Comparison of ENCODE assay signal across 11 mouse cellular contexts in genomic region chr8:106185628-106186270, GRCm38 (mm10). TPM values are rescaled to one million over a fixed set of nuclear protein-coding genes. Genes with fewer than 3 reads are reported as not detected.
DNase-seq lines count a peak whose midpoint lies in the region; ATAC-seq and TF ChIP-seq lines count a peak whose summit lies in the region.
"Had no signal": no experiment of that assay in that cellular context is flagged by ENCODE, and none has a peak within 500 bp of the region (broad histone marks: within the 10 kb centered on the region; RNA-seq: fewer than 3 reads in every experiment).

No protein-coding gene starts in this region.

- 57% methylated on average over 8 of the region's 8 CpGs for WGBS in kidney, embryonic 15.5 days
- WGBS in lung, postnatal 0 days: 76% methylated on average over 8 of the region's 8 CpGs
- WGBS in hindbrain, embryonic 16.5 days: 80% methylated on average over 8 of the region's 8 CpGs

- no peaks in the 10 kb centered on the region for H3K27me3 ChIP-seq in kidney, embryonic 15.5 days
- no peaks in the 10 kb centered on the region for H3K27me3 ChIP-seq in lung, postnatal 0 days (replicated peaks; ENCODE audit: insufficient read depth, low read length)
- no peaks in the 10 kb centered on the region for H3K27me3 ChIP-seq in hindbrain, embryonic 16.5 days (replicated peaks; ENCODE audit: control insufficient read depth, insufficient read depth, low read length)
- H3K27me3 ChIP-seq: neural tube, embryonic 13.5 days had no signal

- H3K4me2 ChIP-seq in kidney, embryonic 15.5 days: no peak overlapping the region
- H3K4me2 ChIP-seq in lung, postnatal 0 days (replicated peaks; ENCODE audit: low read depth, low read length): no peak overlapping the region
- H3K4me2 ChIP-seq in hindbrain, embryonic 16.5 days (ENCODE audit: low read length): no peak overlapping the region
- H3K4me2 ChIP-seq: lung, embryonic 14.5 days; neural tube, embryonic 13.5 days had no signal

- peak overlapping the region; percentile 61 for H3K27ac ChIP-seq in kidney, embryonic 15.5 days
- no peak overlapping the region for H3K27ac ChIP-seq in lung, postnatal 0 days (ENCODE audit: low read length)
- no peak overlapping the region for H3K27ac ChIP-seq in hindbrain, embryonic 16.5 days (ENCODE audit: low read depth, low read length)
- H3K27ac ChIP-seq: neural tube, embryonic 13.5 days had no signal

- no peaks in the 10 kb centered on the region for H3K9me3 ChIP-seq in kidney, embryonic 15.5 days (replicated peaks)
- no peaks in the 10 kb centered on the region for H3K9me3 ChIP-seq in lung, postnatal 0 days (ENCODE audit: low read length)
- H3K9me3 ChIP-seq in hindbrain, embryonic 16.5 days (ENCODE audit: control insufficient read depth, low read length): no peaks in the 10 kb centered on the region
- H3K9me3 ChIP-seq: neural tube, embryonic 13.5 days had no signal

- no peak for TF ChIP-seq CTCF in lung, postnatal 0 days (IDR thresholded peaks at IDR 0.05)

- no peak overlapping the region for H3K4me3 ChIP-seq in kidney, embryonic 15.5 days (replicated peaks)
- no peak overlapping the region for H3K4me3 ChIP-seq in lung, postnatal 0 days (ENCODE audit: low read depth, low read length)
- H3K4me3 ChIP-seq in hindbrain, embryonic 16.5 days (ENCODE audit: low read length): no peak overlapping the region
- H3K4me3 ChIP-seq: erythroblast, embryonic 14.5 days; neural tube, embryonic 13.5 days had no signal

- no peak for ATAC-seq in kidney, embryonic 15.5 days (replicated peaks; ENCODE audit: low FRiP score)
- ATAC-seq in lung, postnatal 0 days: peak; percentile 25; the same call in 1 of the 2 replicates
- ATAC-seq in hindbrain, embryonic 16.5 days: no peak

- no peak for TF ChIP-seq EP300 in lung, postnatal 0 days (IDR thresholded peaks at IDR 0.05)

- no peak overlapping the region for H3K9ac ChIP-seq in kidney, embryonic 15.5 days
- H3K9ac ChIP-seq in lung, postnatal 0 days (replicated peaks; ENCODE audit: low read depth): no peak overlapping the region
- H3K9ac ChIP-seq in hindbrain, embryonic 16.5 days (ENCODE audit: low read depth, low read length): no peak overlapping the region
- H3K9ac ChIP-seq: lung, embryonic 14.5 days; neural tube, embryonic 13.5 days had no signal

- peaks cover 13% of the 10 kb centered on the region for H3K4me1 ChIP-seq in kidney, embryonic 15.5 days
- H3K4me1 ChIP-seq in lung, postnatal 0 days (ENCODE audit: insufficient read depth, low read depth, low read length): no peaks in the 10 kb centered on the region
- H3K4me1 ChIP-seq in hindbrain, embryonic 16.5 days (ENCODE audit: control insufficient read depth, insufficient read depth, low read depth, low read length): no peaks in the 10 kb centered on the region
- H3K4me1 ChIP-seq: neural tube, embryonic 13.5 days had no signal

- peaks cover 42% of the 10 kb centered on the region for H3K36me3 ChIP-seq in kidney, embryonic 15.5 days
- no peaks in the 10 kb centered on the region for H3K36me3 ChIP-seq in lung, postnatal 0 days (ENCODE audit: insufficient read depth, low read length)
- H3K36me3 ChIP-seq in hindbrain, embryonic 16.5 days (ENCODE audit: control insufficient read depth, insufficient read depth, low read length): peaks cover 5% of the 10 kb centered on the region; the same call in 1 of the 2 replicates

- peak; percentile 50 for DNase-seq in adrenal gland, adult 2 months
- DNase-seq in adrenal gland, postnatal 4 days (ENCODE audit: low spot score in 2 of 2): no peak
- DNase-seq in kidney, adult 9 months: no peak
- peak; percentile 99 for DNase-seq in fat pad, adult 2 months (ENCODE audit: extremely low read depth, low read depth, low spot score)
- DNase-seq in lung, postnatal 0 days (ENCODE audit: low spot score): peak; percentile 41
- DNase-seq in frontal cortex, postnatal 25 days (ENCODE audit: low spot score in 2 of 2): no peak
- DNase-seq: lung, embryonic 14.5 days had no signal

RNA-seq across cellular contexts. Expression of gene Slc7a6, which starts 17.1 kb away (rescaled TPM):
- 10 to 100 TPM; 27.2 to 34.0 TPM for total RNA-seq in adrenal gland, adult 2 months (2021)
- 17.3 and 26.5 TPM in 2 replicates for polyA plus RNA-seq in adrenal gland, adult 2 months (2012; rRNA removed)
- total RNA-seq in adrenal gland, postnatal 4 days (2021): 10 to 100 TPM; 21.0 to 25.3 TPM
- 52.7 and 57.3 TPM in 2 replicates for polyA plus RNA-seq in kidney, embryonic 15.5 days (2015; fragmentation: Nextera tagmentation; extraction: Ambion mirVana)
- 38.9 and 39.7 TPM in 2 replicates for polyA plus RNA-seq in lung, postnatal 0 days (2015; fragmentation: Nextera tagmentation; extraction: Ambion mirVana)
- polyA plus RNA-seq in hindbrain, embryonic 16.5 days (2015; fragmentation: Nextera tagmentation; extraction: Ambion mirVana): 35.7 and 47.9 TPM in 2 replicates

RNA-seq across cellular contexts. Expression of gene Slc7a6os, which starts 25.0 kb away (rescaled TPM):
- total RNA-seq in adrenal gland, adult 2 months (2021): 10 to 100 TPM; 24.2 to 25.1 TPM
- polyA plus RNA-seq in adrenal gland, adult 2 months (2012; rRNA removed): 14.1 and 14.7 TPM in 2 replicates
- total RNA-seq in adrenal gland, postnatal 4 days (2021): 10 to 100 TPM; 34.1 to 38.0 TPM
- polyA plus RNA-seq in kidney, embryonic 15.5 days (2015; fragmentation: Nextera tagmentation; extraction: Ambion mirVana): 36.3 and 37.2 TPM in 2 replicates
- polyA plus RNA-seq in lung, postnatal 0 days (2015; fragmentation: Nextera tagmentation; extraction: Ambion mirVana): 19.0 and 22.6 TPM in 2 replicates
- 28.4 and 29.9 TPM in 2 replicates for polyA plus RNA-seq in hindbrain, embryonic 16.5 days (2015; fragmentation: Nextera tagmentation; extraction: Ambion mirVana)

RNA-seq across cellular contexts. Expression of gene Prmt7, which starts 25.0 kb away (rescaled TPM):
- total RNA-seq in adrenal gland, adult 2 months (2021): 10 to 100 TPM; 23.0 to 28.1 TPM
- polyA plus RNA-seq in adrenal gland, adult 2 months (2012; rRNA removed): 14.1 and 19.8 TPM in 2 replicates
- total RNA-seq in adrenal gland, postnatal 4 days (2021): 10 to 100 TPM; 28.2 to 29.8 TPM
- 50.7 and 51.8 TPM in 2 replicates for polyA plus RNA-seq in kidney, embryonic 15.5 days (2015; fragmentation: Nextera tagmentation; extraction: Ambion mirVana)
- polyA plus RNA-seq in lung, postnatal 0 days (2015; fragmentation: Nextera tagmentation; extraction: Ambion mirVana): 19.4 and 19.5 TPM in 2 replicates
- polyA plus RNA-seq in hindbrain, embryonic 16.5 days (2015; fragmentation: Nextera tagmentation; extraction: Ambion mirVana): 64.7 and 64.8 TPM in 2 replicates

RNA-seq across cellular contexts. Expression of gene Pla2g15, which starts 35.5 kb away (rescaled TPM):
- 10 to 100 TPM; 21.9 to 38.8 TPM for total RNA-seq in adrenal gland, adult 2 months (2021)
- 21.9 and 22.1 TPM in 2 replicates for polyA plus RNA-seq in adrenal gland, adult 2 months (2012; rRNA removed)
- total RNA-seq in adrenal gland, postnatal 4 days (2021): 10 to 100 TPM; 17.3 to 17.6 TPM
- 12.4 and 13.9 TPM in 2 replicates for polyA plus RNA-seq in kidney, embryonic 15.5 days (2015; fragmentation: Nextera tagmentation; extraction: Ambion mirVana)
- polyA plus RNA-seq in lung, postnatal 0 days (2015; fragmentation: Nextera tagmentation; extraction: Ambion mirVana): 10.6 and 10.8 TPM in 2 replicates
- 23.5 and 24.2 TPM in 2 replicates for polyA plus RNA-seq in hindbrain, embryonic 16.5 days (2015; fragmentation: Nextera tagmentation; extraction: Ambion mirVana)

RNA-seq across cellular contexts. Expression of gene Esrp2, which starts 49.0 kb away (rescaled TPM):
- 1 to 10 TPM; 1.7 to 3.7 TPM for total RNA-seq in adrenal gland, adult 2 months (2021)
- polyA plus RNA-seq in adrenal gland, adult 2 months (2012; rRNA removed): 2.0 and 5.5 TPM in 2 replicates
- 1 to 10 TPM; 7.2 to 8.8 TPM for total RNA-seq in adrenal gland, postnatal 4 days (2021)
- polyA plus RNA-seq in kidney, embryonic 15.5 days (2015; fragmentation: Nextera tagmentation; extraction: Ambion mirVana): 14.9 and 15.8 TPM in 2 replicates
- 38.4 and 38.6 TPM in 2 replicates for polyA plus RNA-seq in lung, postnatal 0 days (2015; fragmentation: Nextera tagmentation; extraction: Ambion mirVana)
- polyA plus RNA-seq in hindbrain, embryonic 16.5 days (2015; fragmentation: Nextera tagmentation; extraction: Ambion mirVana): 0.18 and 0.27 TPM in 2 replicates

Comparison
In these comparisons a context has a peak if more than half of its experiments do, and no peak if none do; other contexts are left out.
1. DNase-seq: peak in adrenal gland, adult 2 months (single experiment), fat pad, adult 2 months (single experiment) and lung, postnatal 0 days (single experiment); none in adrenal gland, postnatal 4 days (0 of 2), kidney, adult 9 months (single experiment) and frontal cortex, postnatal 25 days (0 of 2).